Mouse (Mus musculus): ENCODE results near the gene Sgpl1. TPM values are rescaled to one million over a fixed set of nuclear protein-coding genes. Genes with fewer than 3 reads are reported as not detected.

The Sgpl1 gene
- 62.3 and 63.6 TPM in 2 replicates for polyA plus RNA-seq (2014; fragmentation: Nextera tagmentation; extraction: Ambion mirVana)

- ATAC-seq (ENCODE audit: insufficient number of reproducible peaks, insufficient read depth, low FRiP score, low read depth): peak; percentile 88
- H3K9me3 ChIP-seq (ENCODE audit: control insufficient read depth, low read depth, low read length): no peaks in the 10 kb centered on the region
- peak within 1 kb of the TSS; percentile 96 for H3K27ac ChIP-seq (ENCODE audit: low read length)
- peak within 1 kb of the TSS; percentile 92 for H3K4me2 ChIP-seq (replicated peaks; ENCODE audit: low read depth, low read length)
- H3K27me3 ChIP-seq (ENCODE audit: control insufficient read depth, insufficient read depth, low read length): no peaks in the 10 kb centered on the region
- WGBS: under 1% methylated on average over 80 of the region's 82 CpGs
- peak within 1 kb of the TSS; percentile 79 for H3K4me3 ChIP-seq (ENCODE audit: low read depth, low read length)
- no peaks in the 10 kb centered on the region for H3K36me3 ChIP-seq (ENCODE audit: control insufficient read depth, insufficient read depth, low read length)
- H3K4me1 ChIP-seq (ENCODE audit: control insufficient read depth, insufficient read depth, low read length): peaks cover 5% of the 10 kb centered on the region; the same call in 1 of the 2 replicates
- H3K9ac ChIP-seq (replicated peaks; ENCODE audit: low read depth, low read length): peak within 1 kb of the TSS; percentile 87
These were observed at the start of gene Sgpl1 for GRCm38 (mm10) chr10:61147157-61148040. Gene Sgpl1, minus strand, starts transcription at chr10:61147703.

GRCm38 (mm10) chr10:61195718-61196291, 48.3 kb upstream of the Sgpl1 start:
- no peak overlapping the region for H3K9ac ChIP-seq (replicated peaks; ENCODE audit: low read depth, low read length)
- H3K4me1 ChIP-seq (ENCODE audit: control insufficient read depth, insufficient read depth, low read length): no peaks in the 10 kb centered on the region
- no peak overlapping the region for H3K4me3 ChIP-seq (ENCODE audit: low read depth, low read length)
- H3K27me3 ChIP-seq (ENCODE audit: control insufficient read depth, insufficient read depth, low read length): no peaks in the 10 kb centered on the region
- H3K4me2 ChIP-seq (replicated peaks; ENCODE audit: low read depth, low read length): no peak overlapping the region
- no peaks in the 10 kb centered on the region for H3K36me3 ChIP-seq (ENCODE audit: control insufficient read depth, insufficient read depth, low read length)
- 82% methylated on average over 5 of the region's 5 CpGs for WGBS
- peak overlapping the region; percentile 7; the same call in 1 of the 2 replicates for H3K27ac ChIP-seq (ENCODE audit: low read length)
- no peaks in the 10 kb centered on the region for H3K9me3 ChIP-seq (ENCODE audit: control insufficient read depth, low read depth, low read length)
- ATAC-seq (ENCODE audit: insufficient number of reproducible peaks, insufficient read depth, low FRiP score, low read depth): no peak

- ATAC-seq (ENCODE audit: insufficient number of reproducible peaks, insufficient read depth, low FRiP score, low read depth): no peak
- H3K27me3 ChIP-seq (ENCODE audit: control insufficient read depth, insufficient read depth, low read length): no peaks in the 10 kb centered on the region
- no peaks in the 10 kb centered on the region for H3K4me1 ChIP-seq (ENCODE audit: control insufficient read depth, insufficient read depth, low read length)
- H3K27ac ChIP-seq (ENCODE audit: low read length): peak overlapping the region; percentile 7; the same call in 1 of the 2 replicates
- H3K9ac ChIP-seq (replicated peaks; ENCODE audit: low read depth, low read length): no peak overlapping the region
- H3K4me3 ChIP-seq (ENCODE audit: low read depth, low read length): no peak overlapping the region
- no peaks in the 10 kb centered on the region for H3K9me3 ChIP-seq (ENCODE audit: control insufficient read depth, low read depth, low read length)
- WGBS: 63% methylated on average over 8 of the region's 8 CpGs
- H3K36me3 ChIP-seq (ENCODE audit: control insufficient read depth, insufficient read depth, low read length): no peaks in the 10 kb centered on the region
- H3K4me2 ChIP-seq (replicated peaks; ENCODE audit: low read depth, low read length): no peak overlapping the region
These were observed 47.7 kb upstream of the Sgpl1 start for GRCm38 (mm10) chr10:61195216-61195615.

GRCm38 (mm10) chr10:61194611-61195010, 47.1 kb upstream of the Sgpl1 start:
- no peaks in the 10 kb centered on the region for H3K9me3 ChIP-seq (ENCODE audit: control insufficient read depth, low read depth, low read length)
- H3K27ac ChIP-seq (ENCODE audit: low read length): no peak overlapping the region
- no peaks in the 10 kb centered on the region for H3K27me3 ChIP-seq (ENCODE audit: control insufficient read depth, insufficient read depth, low read length)
- WGBS: 77% methylated on average over 9 of the region's 9 CpGs
- no peaks in the 10 kb centered on the region for H3K4me1 ChIP-seq (ENCODE audit: control insufficient read depth, insufficient read depth, low read length)
- no peak overlapping the region for H3K9ac ChIP-seq (replicated peaks; ENCODE audit: low read depth, low read length)
- no peak overlapping the region for H3K4me3 ChIP-seq (ENCODE audit: low read depth, low read length)
- no peak overlapping the region for H3K4me2 ChIP-seq (replicated peaks; ENCODE audit: low read depth, low read length)
- no peaks in the 10 kb centered on the region for H3K36me3 ChIP-seq (ENCODE audit: control insufficient read depth, insufficient read depth, low read length)
- ATAC-seq (ENCODE audit: insufficient number of reproducible peaks, insufficient read depth, low FRiP score, low read depth): no peak

- Histone ChIP-seq H3K4me3 (ENCODE audit: low read depth, low read length) (no peak overlapping the region), H3K4me2 (replicated peaks; ENCODE audit: low read depth, low read length) (no peak overlapping the region), H3K27ac (ENCODE audit: low read length) (no peak overlapping the region), H3K36me3 (ENCODE audit: control insufficient read depth, insufficient read depth, low read length) (no peaks in the 10 kb centered on the region), H3K27me3 (ENCODE audit: control insufficient read depth, insufficient read depth, low read length) (no peaks in the 10 kb centered on the region), H3K9ac (replicated peaks; ENCODE audit: low read depth, low read length) (no peak overlapping the region), H3K4me1 (ENCODE audit: control insufficient read depth, insufficient read depth, low read length) (no peaks in the 10 kb centered on the region), H3K9me3 (ENCODE audit: control insufficient read depth, low read depth, low read length) (no peaks in the 10 kb centered on the region)
- 76% methylated on average over 3 of the region's 3 CpGs for WGBS
- no peak for ATAC-seq (ENCODE audit: insufficient number of reproducible peaks, insufficient read depth, low FRiP score, low read depth)
These were observed 40.5 kb upstream of the Sgpl1 start for GRCm38 (mm10) chr10:61188010-61188409.

- H3K9me3 ChIP-seq (ENCODE audit: control insufficient read depth, low read depth, low read length): no peaks in the 10 kb centered on the region
- no peaks in the 10 kb centered on the region for H3K36me3 ChIP-seq (ENCODE audit: control insufficient read depth, insufficient read depth, low read length)
- no peaks in the 10 kb centered on the region for H3K27me3 ChIP-seq (ENCODE audit: control insufficient read depth, insufficient read depth, low read length)
- no peak overlapping the region for H3K4me2 ChIP-seq (replicated peaks; ENCODE audit: low read depth, low read length)
- no peak overlapping the region for H3K9ac ChIP-seq (replicated peaks; ENCODE audit: low read depth, low read length)
- WGBS: 63% methylated on average over 3 of the region's 3 CpGs
- H3K4me3 ChIP-seq (ENCODE audit: low read depth, low read length): no peak overlapping the region
- no peaks in the 10 kb centered on the region for H3K4me1 ChIP-seq (ENCODE audit: control insufficient read depth, insufficient read depth, low read length)
- ATAC-seq (ENCODE audit: insufficient number of reproducible peaks, insufficient read depth, low FRiP score, low read depth): no peak
- no peak overlapping the region for H3K27ac ChIP-seq (ENCODE audit: low read length)
These were observed 39.5 kb upstream of the Sgpl1 start for GRCm38 (mm10) chr10:61187001-61187400.

- no peaks in the 10 kb centered on the region for H3K36me3 ChIP-seq (ENCODE audit: control insufficient read depth, insufficient read depth, low read length)
- H3K27ac ChIP-seq (ENCODE audit: low read length): no peak overlapping the region
- H3K9ac ChIP-seq (replicated peaks; ENCODE audit: low read depth, low read length): no peak overlapping the region
- no peak overlapping the region for H3K4me2 ChIP-seq (replicated peaks; ENCODE audit: low read depth, low read length)
- 70% methylated on average over 6 of the region's 6 CpGs for WGBS
- H3K4me1 ChIP-seq (ENCODE audit: control insufficient read depth, insufficient read depth, low read length): peaks cover 7% of the 10 kb centered on the region
- no peaks in the 10 kb centered on the region for H3K27me3 ChIP-seq (ENCODE audit: control insufficient read depth, insufficient read depth, low read length)
- H3K9me3 ChIP-seq (ENCODE audit: control insufficient read depth, low read depth, low read length): no peaks in the 10 kb centered on the region
- H3K4me3 ChIP-seq (ENCODE audit: low read depth, low read length): no peak overlapping the region
- ATAC-seq (ENCODE audit: insufficient number of reproducible peaks, insufficient read depth, low FRiP score, low read depth): no peak
These were observed 32.4 kb upstream of the Sgpl1 start for GRCm38 (mm10) chr10:61179927-61180326.

- H3K27ac ChIP-seq (ENCODE audit: low read length): no peak overlapping the region
- 88% methylated on average over 8 of the region's 8 CpGs for whole genome bisulfite sequencing
- no peaks in the 10 kb centered on the region for H3K9me3 ChIP-seq (ENCODE audit: control insufficient read depth, low read depth, low read length)
- no peak for ATAC-seq (ENCODE audit: insufficient number of reproducible peaks, insufficient read depth, low FRiP score, low read depth)
- no peak overlapping the region for H3K4me3 ChIP-seq (ENCODE audit: low read depth, low read length)
- no peaks in the 10 kb centered on the region for H3K36me3 ChIP-seq (ENCODE audit: control insufficient read depth, insufficient read depth, low read length)
- H3K4me2 ChIP-seq (replicated peaks; ENCODE audit: low read depth, low read length): no peak overlapping the region
- peaks cover 7% of the 10 kb centered on the region for H3K4me1 ChIP-seq (ENCODE audit: control insufficient read depth, insufficient read depth, low read length)
- H3K27me3 ChIP-seq (ENCODE audit: control insufficient read depth, insufficient read depth, low read length): no peaks in the 10 kb centered on the region
- H3K9ac ChIP-seq (replicated peaks; ENCODE audit: low read depth, low read length): no peak overlapping the region
These were observed 31.2 kb upstream of the Sgpl1 start for GRCm38 (mm10) chr10:61178687-61179086.

All from stomach, embryonic 14.5 days (tissue).